Mouse (Mus musculus) lung, postnatal 36 days (tissue): ENCODE data around the gene Rdh16f1.

Experiments
- DNase-seq: peaks from one replicate; pipeline ENCODE4 v3.0.0; 2022; ENCODE audit warnings: mixed read lengths

The Rdh16f1 gene

DNA sequence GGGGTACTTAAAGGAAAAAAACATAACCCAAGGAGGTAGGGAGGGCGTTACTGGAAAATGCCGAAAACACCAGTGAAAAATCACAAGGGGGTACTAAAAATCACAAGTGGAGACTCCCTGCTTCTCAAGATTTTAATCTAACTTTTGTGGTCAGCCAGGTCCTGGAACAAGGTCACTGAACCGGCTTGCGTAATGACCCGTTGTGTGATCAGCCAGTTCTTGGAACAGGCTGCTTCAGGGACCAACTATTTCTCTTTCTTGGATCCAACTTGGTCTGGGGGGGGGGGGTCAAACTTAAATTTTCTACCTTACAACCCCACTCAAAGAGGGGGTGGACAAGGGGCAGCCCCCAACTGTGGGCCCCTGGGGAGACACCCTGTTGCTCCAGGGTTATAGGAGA lies 78.2 kb downstream of the Rdh16f1 start:
- peak; percentile 19 for DNase-seq

DNA sequence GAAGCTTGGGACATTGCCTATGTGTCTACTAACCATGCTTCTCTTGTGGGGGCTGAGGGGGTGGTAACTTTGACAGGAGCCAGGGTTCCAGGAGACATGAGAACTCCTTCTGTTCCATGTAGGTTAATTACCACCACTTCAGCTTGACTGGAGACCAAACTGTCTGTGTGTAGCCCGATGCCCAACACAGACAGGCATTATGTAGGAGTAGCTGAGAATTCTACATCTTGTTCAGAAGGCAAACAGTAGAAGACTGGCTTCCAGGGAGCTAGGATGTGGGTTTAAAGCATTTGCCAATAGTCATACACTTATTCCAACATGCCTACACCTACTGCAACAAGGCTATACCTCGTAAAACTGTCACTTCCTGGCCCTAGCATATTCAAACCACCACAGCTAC lies 79.0 kb downstream of the Rdh16f1 start:
- no peak for DNase-seq

DNA sequence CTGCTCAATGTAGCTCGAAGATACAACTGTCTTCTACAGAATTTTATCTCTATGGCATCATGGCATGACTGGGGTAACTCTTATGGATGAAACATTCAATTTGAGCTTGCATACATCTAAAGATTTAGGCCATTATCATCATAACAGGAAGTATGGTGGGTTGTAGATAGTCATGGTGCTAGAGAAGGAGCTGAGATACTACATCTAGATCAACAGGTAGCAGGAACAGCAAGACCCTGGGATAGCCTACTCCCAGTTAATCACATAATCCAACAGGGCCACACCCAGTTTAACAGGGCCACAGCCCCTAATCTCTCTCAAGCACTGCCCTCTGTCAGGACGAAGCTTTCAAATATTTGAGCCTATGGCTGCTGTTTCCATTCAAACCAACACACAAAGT lies 81.2 kb downstream of the Rdh16f1 start:
- DNase-seq = no peak
